Mouse (Mus musculus): ENCODE measurements around the gene Prpf38a.

GRCm38 (mm10) chr4:108593376-108593775 lies 14.2 kb upstream of the Prpf38a start:
- TF ChIP-seq POLR2A (IDR thresholded peaks at IDR 0.05; ENCODE audit: control insufficient read depth, low read depth, low read length): no peak
- TF ChIP-seq CTCF (IDR thresholded peaks at IDR 0.05; ENCODE audit: control insufficient read depth, insufficient read depth, insufficient replicate concordance, low read depth, low read length): no peak

Measured in testis, adult 2 months (tissue).